Mouse (Mus musculus) forebrain, embryonic 10.5 days (tissue): ENCODE measurements at regions not wholly inside any gene's neighbourhood (a gene's known extent, or its start where the extent isn't known, plus 50 kb on each side); places are given as distances from the start of the nearest gene placed in this dataset.

Experiments
- DNase-seq: peaks from one replicate; pipeline ENCODE4 v3.0.0-alpha.2; 2017; ENCODE audit warnings: low spot score; ENCODE audit errors: extremely low spot score
- H3K27ac ChIP-seq: fragments of 300-500 bp; sonication (generic); 2 replicates; pipeline ENCODE4 v1.5.1; 2016; ENCODE audit warnings: mild to moderate bottlenecking
- H3K27me3 ChIP-seq: fragments of 300-500 bp; sonication (generic); 2 replicates; pipeline ENCODE4 v1.6.1; 2016; ENCODE audit warnings: mild to moderate bottlenecking; ENCODE audit not compliant: poor library complexity, severe bottlenecking
- H3K36me3 ChIP-seq: fragments of 300-500 bp; sonication (generic); replicated peaks from 2 replicates; pipeline ENCODE4 v1.6.1; 2016; ENCODE audit warnings: mild to moderate bottlenecking, moderate library complexity
- H3K4me1 ChIP-seq: fragments of 300-500 bp; sonication (generic); 2 replicates; pipeline ENCODE4 v1.6.1; 2016
- H3K4me3 ChIP-seq: fragments of 300-500 bp; sonication (generic); 2 replicates; pipeline ENCODE4 v1.5.1; 2016; ENCODE audit warnings: mild to moderate bottlenecking, moderate library complexity
- H3K9me3 ChIP-seq: fragments of 300-500 bp; sonication (generic); 2 replicates; pipeline ENCODE4 v1.6.1; 2016; ENCODE audit warnings: mild to moderate bottlenecking, moderate library complexity
- WGBS: fragments of 180-500 bp; shearing (Covaris S2); methylation state at CpG from one replicate; pipeline ENCODE4 v1.1.7; 2016; 5-methylcytosine and 5-hydroxymethylcytosine counted together

GRCm38 (mm10) chr11:26826194-26826593, 232.4 kb upstream of the Vrk2 start:
- DNase-seq: no peak
- 94% methylated on average over 3 of the region's 3 CpGs for WGBS
- H3K4me1 ChIP-seq: no peaks in the 10 kb centered on the region
- H3K9me3 ChIP-seq: no peaks in the 10 kb centered on the region
- H3K36me3 ChIP-seq: no peaks in the 10 kb centered on the region
- H3K27me3 ChIP-seq: no peaks in the 10 kb centered on the region
- H3K27ac ChIP-seq: no peak overlapping the region
- H3K4me3 ChIP-seq: no peak overlapping the region

- H3K27me3 ChIP-seq: no peaks in the 10 kb centered on the region
- H3K27ac ChIP-seq: no peak overlapping the region
- no peaks in the 10 kb centered on the region for H3K36me3 ChIP-seq
- no peaks in the 10 kb centered on the region for H3K4me1 ChIP-seq
- H3K9me3 ChIP-seq: no peaks in the 10 kb centered on the region
- 92% methylated on average over 8 of the region's 8 CpGs for WGBS
- no peak overlapping the region for H3K4me3 ChIP-seq
- no peak for DNase-seq
These were observed 230.4 kb upstream of the Vrk2 start for GRCm38 (mm10) chr11:26824080-26824727.

- no peak overlapping the region for H3K27ac ChIP-seq
- H3K27me3 ChIP-seq: no peaks in the 10 kb centered on the region
- no peaks in the 10 kb centered on the region for H3K36me3 ChIP-seq
- WGBS: 79% methylated on average over 1 of the region's 1 CpGs
- H3K9me3 ChIP-seq: no peaks in the 10 kb centered on the region
- no peaks in the 10 kb centered on the region for H3K4me1 ChIP-seq
- DNase-seq: no peak
- H3K4me3 ChIP-seq: no peak overlapping the region
These were observed 227.3 kb upstream of the Vrk2 start for GRCm38 (mm10) chr11:26821091-26821490.

- Histone ChIP-seq H3K4me3 (no peak overlapping the region), H3K36me3 (no peaks in the 10 kb centered on the region), H3K27ac (no peak overlapping the region), H3K27me3 (no peaks in the 10 kb centered on the region), H3K9me3 (no peaks in the 10 kb centered on the region), H3K4me1 (no peaks in the 10 kb centered on the region; the same call in 1 of the 2 replicates)
- DNase-seq: no peak
These were observed 223.5 kb upstream of the Vrk2 start for GRCm38 (mm10) chr11:26817316-26817715.

GRCm38 (mm10) chr11:26815104-26815503, 221.3 kb upstream of the Vrk2 start:
- Histone ChIP-seq H3K9me3 (no peaks in the 10 kb centered on the region), H3K27me3 (no peaks in the 10 kb centered on the region), H3K4me3 (no peak overlapping the region), H3K4me1 (no peaks in the 10 kb centered on the region; the same call in 1 of the 2 replicates), H3K36me3 (no peaks in the 10 kb centered on the region), H3K27ac (no peak overlapping the region)
- WGBS: 86% methylated on average over 8 of the region's 8 CpGs
- no peak for DNase-seq

- 83% methylated on average over 3 of the region's 3 CpGs for WGBS
- H3K27ac ChIP-seq: no peak overlapping the region
These were observed 220.8 kb upstream of the Vrk2 start for GRCm38 (mm10) chr11:26814601-26815000.

GRCm38 (mm10) chr11:26802249-26802941, 208.6 kb upstream of the Vrk2 start:
- H3K9me3 ChIP-seq: no peaks in the 10 kb centered on the region
- H3K27ac ChIP-seq: no peak overlapping the region
- H3K4me1 ChIP-seq: peaks cover 22% of the 10 kb centered on the region
- 91% methylated on average over 2 of the region's 2 CpGs for WGBS
- DNase-seq: no peak
- no peak overlapping the region for H3K4me3 ChIP-seq
- no peaks in the 10 kb centered on the region for H3K36me3 ChIP-seq
- H3K27me3 ChIP-seq: no peaks in the 10 kb centered on the region

More at GRCm38 (mm10) chr11:26814601-26815000, 220.8 kb upstream of the Vrk2 start:
- H3K4me1 ChIP-seq: no peaks in the 10 kb centered on the region; the same call in 1 of the 2 replicates
- H3K27me3 ChIP-seq: no peaks in the 10 kb centered on the region
- no peaks in the 10 kb centered on the region for H3K9me3 ChIP-seq
- no peak overlapping the region for H3K4me3 ChIP-seq
- no peaks in the 10 kb centered on the region for H3K36me3 ChIP-seq
- no peak for DNase-seq

- Histone ChIP-seq H3K36me3 (no peaks in the 10 kb centered on the region), H3K4me1 (peaks cover 11% of the 10 kb centered on the region), H3K9me3 (no peaks in the 10 kb centered on the region), H3K4me3 (no peak overlapping the region), H3K27me3 (no peaks in the 10 kb centered on the region), H3K27ac (no peak overlapping the region)
- WGBS: 29% methylated on average over 2 of the region's 2 CpGs
- DNase-seq: no peak
These were observed 206.5 kb upstream of the Vrk2 start for GRCm38 (mm10) chr11:26800296-26800695.

GRCm38 (mm10) chr11:26794629-26794966, 200.8 kb upstream of the Vrk2 start:
- 93% methylated on average over 3 of the region's 3 CpGs for WGBS
- H3K27ac ChIP-seq: no peak overlapping the region
- H3K4me3 ChIP-seq: no peak overlapping the region
- no peaks in the 10 kb centered on the region for H3K27me3 ChIP-seq
- no peaks in the 10 kb centered on the region for H3K9me3 ChIP-seq
- H3K36me3 ChIP-seq: no peaks in the 10 kb centered on the region
- no peaks in the 10 kb centered on the region for H3K4me1 ChIP-seq
- no peak for DNase-seq

- Histone ChIP-seq H3K9me3 (no peaks in the 10 kb centered on the region), H3K27me3 (no peaks in the 10 kb centered on the region), H3K36me3 (no peaks in the 10 kb centered on the region), H3K27ac (no peak overlapping the region), H3K4me1 (no peaks in the 10 kb centered on the region), H3K4me3 (no peak overlapping the region)
- no peak for DNase-seq
- WGBS: 84% methylated on average over 3 of the region's 3 CpGs
These were observed 200.3 kb upstream of the Vrk2 start for GRCm38 (mm10) chr11:26793928-26794628.

- H3K27me3 ChIP-seq: no peaks in the 10 kb centered on the region
- no peak overlapping the region for H3K4me3 ChIP-seq
- no peaks in the 10 kb centered on the region for H3K36me3 ChIP-seq
- no peaks in the 10 kb centered on the region for H3K4me1 ChIP-seq
- H3K27ac ChIP-seq: no peak overlapping the region
- H3K9me3 ChIP-seq: no peaks in the 10 kb centered on the region
- 74% methylated on average over 2 of the region's 2 CpGs for WGBS
- DNase-seq: no peak
These were observed 195.5 kb upstream of the Vrk2 start for GRCm38 (mm10) chr11:26789281-26789680.

GRCm38 (mm10) chr11:26785164-26785563, 191.4 kb upstream of the Vrk2 start:
- no peak overlapping the region for H3K27ac ChIP-seq
- H3K9me3 ChIP-seq: no peaks in the 10 kb centered on the region
- peaks cover 13% of the 10 kb centered on the region for H3K4me1 ChIP-seq
- H3K36me3 ChIP-seq: no peaks in the 10 kb centered on the region
- 29% methylated on average over 1 of the region's 1 CpGs for WGBS
- no peak for DNase-seq
- H3K27me3 ChIP-seq: no peaks in the 10 kb centered on the region
- H3K4me3 ChIP-seq: no peak overlapping the region

- Histone ChIP-seq H3K36me3 (no peaks in the 10 kb centered on the region), H3K4me1 (peaks cover 9% of the 10 kb centered on the region), H3K4me3 (no peak overlapping the region), H3K27ac (no peak overlapping the region), H3K9me3 (no peaks in the 10 kb centered on the region), H3K27me3 (no peaks in the 10 kb centered on the region)
- no peak for DNase-seq
- WGBS: 36% methylated on average over 3 of the region's 3 CpGs
These were observed 179.5 kb upstream of the Vrk2 start for GRCm38 (mm10) chr11:26773122-26773796.
